Mouse (Mus musculus): ENCODE data around the gene Crebrf.

Crebrf gene

DNA sequence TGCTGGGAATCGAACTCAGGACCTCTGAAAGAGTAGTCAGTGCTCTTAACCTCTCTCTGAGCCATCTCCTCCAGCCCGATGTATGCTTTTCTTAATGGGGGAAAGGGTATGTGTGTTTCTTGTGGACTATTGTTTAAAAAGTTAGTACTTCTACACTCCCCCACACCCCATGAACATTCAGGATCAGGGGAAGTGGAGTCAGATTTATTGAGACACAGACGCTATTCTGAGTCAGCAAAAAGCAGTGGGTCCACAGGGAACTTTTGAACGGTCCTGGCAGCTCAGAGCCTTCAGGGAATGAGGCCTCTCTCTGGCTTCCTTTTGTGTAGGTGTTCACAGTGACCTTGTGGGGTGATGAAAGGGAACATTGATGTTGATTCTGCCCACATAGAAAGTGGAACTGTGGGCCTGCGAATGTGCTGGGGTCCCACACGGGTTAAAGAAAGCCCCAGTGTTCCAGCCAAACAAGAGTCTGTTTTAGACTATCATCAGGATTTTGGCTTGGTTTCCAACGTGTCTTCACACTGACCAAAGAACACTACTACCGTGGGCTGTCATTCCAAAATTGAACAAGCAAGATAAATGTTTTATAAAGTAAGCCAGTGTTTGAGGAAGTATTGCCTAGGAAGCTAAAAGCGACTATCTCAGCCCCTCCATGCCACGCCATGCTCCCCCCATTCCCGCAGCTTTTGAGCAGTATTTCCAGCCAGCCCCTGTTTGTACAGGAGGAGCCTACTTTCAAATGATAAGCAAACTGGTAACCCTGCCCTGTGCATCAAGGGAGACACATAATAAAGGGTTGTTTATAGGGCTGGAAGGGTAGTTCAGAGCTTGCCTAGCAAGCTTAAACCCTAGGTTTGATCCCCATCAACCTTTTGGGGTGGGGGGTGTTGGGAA is 9.7 kb upstream of the Crebrf start:
- no peak for DNase-seq

DNA sequence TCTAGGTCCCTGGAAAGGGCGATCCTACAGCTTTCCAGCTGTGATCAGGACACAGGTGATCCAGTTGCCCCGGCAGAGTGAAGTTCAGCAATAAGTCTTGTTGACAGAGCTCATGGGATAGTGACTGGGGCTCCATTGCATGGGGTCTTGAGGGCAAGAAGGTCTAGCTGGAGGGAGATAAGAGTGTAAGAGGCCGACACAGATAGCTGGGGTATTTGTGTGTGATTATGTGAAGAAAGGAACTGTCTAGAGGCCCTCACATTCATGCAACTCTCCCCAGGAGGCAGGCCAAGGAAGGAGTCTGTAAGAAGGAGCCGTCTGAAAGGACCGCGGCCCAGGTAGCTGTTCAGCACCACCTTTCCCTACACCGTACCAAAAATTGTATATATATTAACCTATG is 8.4 kb upstream of the Crebrf start:
- no peak for DNase-seq

DNA sequence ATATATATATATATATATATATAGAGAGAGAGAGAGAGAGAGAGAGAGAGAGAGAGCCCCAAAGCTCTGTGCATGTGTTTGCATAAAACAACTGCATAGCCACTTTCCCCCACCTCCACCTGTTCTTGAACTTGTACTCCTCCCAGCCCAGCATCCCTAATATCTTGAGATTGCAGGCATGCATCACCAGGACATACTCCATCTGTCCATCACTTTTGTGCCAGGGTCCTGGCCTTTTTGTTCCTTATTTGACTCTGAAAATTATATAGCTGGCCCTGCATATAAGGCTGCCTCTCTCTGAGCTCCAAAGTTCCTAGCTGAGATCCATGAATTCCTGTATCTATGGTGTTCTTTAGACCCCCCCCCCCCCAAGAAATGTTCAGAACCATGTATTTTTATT is 7.0 kb upstream of the Crebrf start:
- no peak for DNase-seq

DNA sequence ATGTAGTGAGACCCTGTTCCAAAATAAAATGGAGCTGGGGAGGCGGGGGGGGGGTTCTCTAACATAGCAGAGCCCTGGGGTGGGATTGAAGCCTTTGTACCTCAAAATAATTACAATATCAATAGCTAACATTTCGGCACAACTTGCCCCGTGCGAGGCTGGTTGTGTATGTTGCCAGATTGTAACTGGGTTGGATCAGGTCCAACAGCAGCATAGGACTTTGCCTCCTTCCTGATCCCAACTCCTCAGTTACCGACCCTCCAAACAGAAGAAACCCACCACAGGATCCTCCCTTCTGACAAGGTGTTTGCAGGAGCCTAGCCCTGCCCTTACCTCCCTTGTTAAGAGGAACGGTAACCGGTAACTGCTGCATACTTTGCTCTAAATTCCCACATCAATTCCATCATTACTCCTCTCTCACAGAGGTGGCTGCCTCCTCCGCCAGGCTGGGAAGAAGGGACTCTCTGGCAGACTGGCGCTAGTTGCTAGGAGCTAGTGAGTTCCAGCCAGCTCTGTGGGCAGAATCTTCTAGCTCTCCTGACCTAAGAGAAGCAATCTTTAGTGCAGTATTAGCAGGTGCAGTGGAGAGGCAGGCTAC is 6.4 kb upstream of the Crebrf start:
- DNase-seq = no peak

DNA sequence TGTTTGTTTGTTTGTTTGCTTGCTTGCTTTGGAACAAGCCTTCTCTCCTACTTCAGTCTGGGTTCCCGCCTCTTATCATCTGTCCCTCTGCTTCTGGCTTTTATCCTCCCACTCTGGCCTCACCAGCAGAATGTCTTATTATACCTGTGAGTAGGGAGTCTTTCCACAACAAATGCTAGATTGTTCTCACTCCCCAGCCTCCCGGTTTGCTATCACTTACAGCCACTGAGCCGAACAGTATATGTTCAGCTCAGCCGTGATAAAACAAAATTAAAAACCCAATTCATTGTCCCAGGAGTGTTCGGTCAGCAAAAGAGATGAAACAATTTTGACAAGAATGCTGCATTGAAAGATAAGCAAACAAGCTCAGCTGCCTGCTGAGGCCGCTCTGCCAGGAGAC is 5.4 kb upstream of the Crebrf start:
- DNase-seq = no peak

DNA sequence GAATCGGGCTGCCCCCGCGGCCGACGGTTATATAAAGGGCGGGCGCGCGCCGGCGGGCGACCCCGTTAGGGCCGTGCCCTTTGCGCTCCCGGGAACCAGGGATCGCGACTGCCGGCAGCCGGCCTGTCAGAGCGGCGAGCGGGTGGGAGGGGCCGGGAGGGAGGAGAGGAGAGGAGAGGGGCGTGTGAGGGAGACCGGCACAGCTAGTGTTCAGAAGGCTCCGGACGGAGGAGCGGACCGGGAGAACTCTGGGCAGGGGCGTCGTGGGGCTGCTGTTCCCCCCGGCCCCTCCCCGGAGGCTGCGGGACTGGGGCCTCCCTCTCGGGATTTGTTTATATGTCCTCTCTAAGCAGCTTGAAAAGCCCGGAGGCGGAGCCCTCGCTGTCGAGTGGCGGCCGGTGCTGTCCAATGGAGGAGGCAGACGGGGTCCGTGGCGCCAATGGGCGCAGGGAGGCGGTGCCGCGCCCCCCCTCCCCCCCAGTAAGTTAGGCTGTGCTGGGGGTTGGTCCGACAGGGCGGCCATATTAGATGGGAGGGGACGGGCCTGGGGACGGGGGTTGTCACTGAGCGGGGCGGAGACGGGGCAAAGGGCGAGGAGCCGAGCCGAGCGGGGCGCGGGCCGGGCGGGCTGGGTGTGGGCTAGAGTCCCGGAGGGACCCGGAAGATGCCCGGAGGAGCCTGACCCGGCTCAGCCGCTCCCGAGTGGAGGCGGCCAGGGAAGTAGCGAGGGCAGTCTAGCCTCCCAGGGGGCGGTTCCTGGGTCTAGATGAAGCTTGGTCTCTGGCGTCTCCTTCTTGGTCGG is 667 bp downstream of the Crebrf start:
- peak; percentile 93 for DNase-seq

DNA sequence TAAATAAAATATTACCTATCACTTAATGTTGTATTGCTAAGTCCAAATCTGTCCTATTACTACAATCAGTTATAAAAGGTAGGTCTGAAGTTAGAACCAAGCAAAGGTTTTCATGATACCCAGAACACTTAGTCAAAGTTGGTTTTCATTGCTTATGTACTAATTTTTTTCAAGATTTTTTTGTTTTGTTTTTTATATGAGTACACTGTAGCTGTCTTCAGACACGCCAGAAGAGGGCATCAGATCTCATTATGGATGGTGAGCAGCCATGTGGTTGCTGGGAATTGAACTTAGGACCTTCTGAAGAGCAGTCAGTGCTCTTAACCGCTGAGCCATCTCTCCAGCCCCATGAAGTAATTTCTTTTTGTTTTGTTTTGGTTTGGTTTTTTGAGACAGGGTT is 2.4 kb downstream of the Crebrf start:
- DNase-seq = no peak

DNA sequence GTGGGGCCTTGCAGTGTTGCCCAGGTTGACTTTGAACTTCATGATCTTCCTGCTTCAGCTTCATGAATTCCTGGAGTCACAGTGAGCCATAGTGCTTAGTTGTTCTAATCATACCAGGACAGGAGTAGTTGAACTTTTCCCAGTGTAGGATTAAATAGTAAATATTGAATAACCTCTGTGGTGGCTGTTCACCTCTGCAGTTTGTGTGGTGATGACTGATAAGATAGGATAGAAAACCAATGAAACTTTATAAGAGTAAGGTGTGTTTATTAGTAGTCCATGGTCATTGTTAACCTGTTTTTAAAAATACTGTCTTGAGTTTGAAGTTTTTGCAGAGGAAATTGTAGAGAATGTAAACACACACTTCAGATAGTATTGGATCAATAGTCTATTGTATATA is 4.0 kb downstream of the Crebrf start:
- no peak for DNase-seq

DNA sequence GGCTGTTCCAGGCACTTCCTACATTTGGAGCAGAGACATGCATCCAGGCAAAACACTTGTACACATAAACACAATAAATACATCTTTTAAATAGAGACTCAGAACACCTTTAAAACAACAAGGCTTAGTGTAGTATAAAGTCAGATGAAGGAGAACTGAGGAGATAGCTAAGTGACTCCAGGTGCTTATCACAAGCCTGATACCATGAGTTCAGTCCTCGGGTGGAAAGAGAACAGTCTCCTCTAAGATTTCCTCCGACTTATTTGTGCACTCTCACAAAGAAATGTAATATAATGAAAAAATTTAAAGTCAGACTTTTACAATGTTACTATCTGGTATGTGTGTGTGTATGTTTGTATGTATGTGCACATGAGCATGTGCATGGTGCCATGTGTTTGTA is 6.4 kb downstream of the Crebrf start:
- no peak for DNase-seq

DNA sequence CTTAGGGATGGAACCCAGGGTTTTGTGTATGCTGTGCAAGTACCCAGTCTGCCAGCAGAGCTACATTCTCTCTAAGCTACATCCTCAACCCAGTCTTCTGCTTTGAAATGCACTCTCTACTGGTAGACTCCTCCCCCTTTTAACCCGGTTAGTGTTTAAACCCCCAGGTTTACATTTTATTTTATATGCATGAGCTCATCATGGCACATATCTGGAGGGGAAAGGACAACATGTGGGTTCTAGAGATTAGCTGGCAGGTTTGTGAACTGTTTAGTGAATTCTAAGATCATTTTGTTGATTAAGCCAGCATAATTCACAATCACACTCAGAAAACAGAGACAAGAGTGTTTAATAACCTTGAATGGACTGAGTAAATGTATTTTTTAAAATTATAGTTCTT is 9.3 kb downstream of the Crebrf start:
- no peak for DNase-seq

DNA sequence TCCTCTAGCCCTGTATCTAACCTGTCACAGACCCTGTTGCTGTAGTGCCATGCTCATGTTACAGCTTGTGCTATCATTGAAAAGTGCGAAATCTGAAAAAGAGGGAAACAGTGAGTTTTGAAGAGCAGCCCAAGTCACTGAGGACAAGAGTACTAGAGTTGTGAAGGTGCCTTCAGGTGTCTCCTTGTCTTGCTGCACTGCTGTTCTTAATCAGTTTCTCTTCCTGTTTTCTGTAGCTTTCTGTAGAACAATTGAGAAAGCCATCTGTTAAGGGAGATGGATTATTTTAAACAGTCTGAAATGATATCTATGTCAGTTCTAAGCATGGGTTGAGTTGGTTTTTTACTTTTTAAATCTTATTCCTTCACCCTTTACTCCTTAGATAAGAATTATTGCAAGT is 11.2 kb downstream of the Crebrf start:
- DNase-seq = no peak

DNA sequence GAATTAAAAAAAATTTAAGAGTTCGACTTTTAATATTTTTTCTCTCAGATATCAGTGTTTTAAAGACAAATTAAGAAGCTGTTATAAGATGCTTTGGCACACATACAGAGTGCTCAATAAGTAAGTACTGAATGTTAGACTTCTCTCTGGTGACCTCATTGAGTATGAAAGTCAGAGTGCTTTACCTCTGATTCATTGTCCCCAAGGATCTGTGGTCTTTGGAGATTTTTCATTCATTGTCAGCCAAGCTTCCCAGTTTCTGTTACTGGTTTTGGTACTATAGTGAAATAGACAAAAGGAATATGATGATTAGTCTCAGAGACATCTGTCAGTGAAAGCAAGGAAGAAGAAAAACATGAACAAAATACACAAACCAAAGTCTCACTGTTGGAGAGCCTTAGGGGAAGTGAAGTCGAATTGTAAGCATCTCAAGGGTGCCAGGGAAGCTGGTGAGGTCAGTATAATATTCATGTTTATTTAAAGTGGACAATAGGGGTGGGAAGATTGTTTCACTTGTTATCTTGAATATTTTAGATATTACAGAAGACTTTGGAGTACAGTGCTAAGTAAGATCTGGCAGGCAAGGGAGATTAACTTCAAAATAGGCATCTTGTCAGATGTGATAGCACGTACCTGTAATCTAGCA is 11.8 kb downstream of the Crebrf start:
- DNase-seq = no peak

DNA sequence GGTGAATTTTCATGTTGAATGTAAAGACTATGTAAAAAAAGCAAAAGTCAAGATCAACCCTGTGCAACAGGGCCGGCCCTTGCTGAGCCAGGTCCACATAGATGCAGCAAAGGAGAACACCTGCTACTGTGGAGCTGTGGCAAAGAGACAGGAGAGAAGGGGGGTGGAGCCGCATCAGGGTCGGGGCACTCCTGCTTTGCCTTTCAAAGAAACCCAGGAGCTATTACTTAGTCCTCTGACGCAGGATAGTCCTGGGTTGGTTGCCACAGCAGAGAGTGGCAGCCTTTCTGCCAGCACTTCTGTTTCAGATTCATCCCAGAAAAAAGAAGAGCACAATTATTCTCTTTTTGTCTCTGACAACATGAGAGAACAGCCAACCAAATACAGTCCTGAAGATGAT is 27.1 kb downstream of the Crebrf start:
- DNase-seq = no peak

DNA sequence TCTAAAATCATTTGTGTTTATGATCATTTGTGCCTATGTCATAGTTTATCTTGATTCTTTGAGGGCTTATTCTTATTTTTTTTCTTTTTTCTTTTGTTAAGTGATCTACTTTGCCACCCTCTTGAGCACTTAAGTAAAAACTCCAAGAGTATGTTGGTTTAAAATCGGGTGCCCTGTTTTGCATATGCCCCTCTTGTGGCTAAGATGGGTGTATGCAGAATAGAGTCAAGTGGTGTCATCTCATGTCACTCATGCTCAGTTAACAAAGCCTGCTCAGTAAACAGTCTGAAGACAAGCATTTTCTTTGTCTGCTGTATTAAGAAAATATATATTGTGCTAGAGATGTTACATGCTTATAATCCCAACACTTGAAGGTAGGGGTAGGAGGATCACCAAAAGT is 27.8 kb downstream of the Crebrf start:
- DNase-seq = no peak

DNA sequence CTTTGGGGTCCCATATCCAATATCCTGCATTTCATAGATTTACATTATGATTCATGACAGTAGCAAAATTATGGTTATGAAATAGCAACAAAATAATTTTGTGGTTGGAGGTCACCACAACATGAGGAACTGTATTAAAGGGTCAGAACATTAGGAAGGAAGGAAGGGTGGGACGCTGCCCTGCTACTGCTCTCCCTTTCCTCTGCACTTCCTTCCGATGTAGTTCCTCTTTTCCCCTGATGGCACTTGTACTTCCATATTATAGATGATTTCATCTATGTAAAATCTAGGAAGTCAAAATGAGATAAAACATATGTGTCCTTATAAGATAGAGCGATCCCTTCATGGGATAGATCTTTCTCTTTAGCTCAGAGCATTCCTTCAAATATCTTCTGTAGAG is 34.5 kb downstream of the Crebrf start:
- no peak for DNase-seq

DNA sequence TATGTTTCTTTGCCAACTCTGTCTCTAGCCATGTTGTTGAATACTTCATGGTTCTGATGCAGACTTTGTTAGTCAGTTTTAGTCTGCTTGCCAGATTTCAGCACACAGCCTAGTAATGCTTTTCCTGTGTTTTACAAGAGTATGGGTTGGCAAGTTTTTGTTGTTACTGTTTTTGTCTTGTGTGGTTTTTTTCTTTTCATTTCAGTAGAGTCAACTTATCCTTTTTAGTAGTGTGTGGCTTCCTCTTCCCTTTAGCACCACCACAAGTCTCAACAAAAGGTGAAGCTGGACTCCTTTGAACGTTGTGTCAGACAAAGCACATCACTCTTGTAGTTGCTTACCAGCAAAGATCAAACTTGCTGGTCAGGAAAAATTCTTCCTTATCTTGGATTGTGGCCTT is 36.8 kb downstream of the Crebrf start:
- DNase-seq = no peak

DNA sequence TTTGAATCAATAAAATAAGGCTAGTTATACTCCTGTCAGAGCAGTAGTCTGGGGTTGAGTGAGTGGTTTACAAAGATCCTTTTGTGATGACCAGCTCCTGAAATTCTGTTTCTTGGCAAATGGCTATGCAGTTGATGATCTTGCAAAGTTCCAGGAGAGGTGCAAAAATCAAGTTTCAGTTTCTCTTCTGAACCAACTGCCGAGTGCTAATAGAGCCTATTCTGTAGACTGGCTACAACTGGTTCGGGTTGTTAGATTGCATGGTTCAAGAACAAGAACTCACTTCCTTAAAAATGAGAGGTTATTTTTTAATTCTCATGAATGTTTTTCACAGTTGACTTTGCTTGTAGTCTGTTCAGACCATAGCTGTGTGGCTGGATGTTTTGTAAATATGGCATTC is 38.0 kb downstream of the Crebrf start:
- no peak for DNase-seq

DNA sequence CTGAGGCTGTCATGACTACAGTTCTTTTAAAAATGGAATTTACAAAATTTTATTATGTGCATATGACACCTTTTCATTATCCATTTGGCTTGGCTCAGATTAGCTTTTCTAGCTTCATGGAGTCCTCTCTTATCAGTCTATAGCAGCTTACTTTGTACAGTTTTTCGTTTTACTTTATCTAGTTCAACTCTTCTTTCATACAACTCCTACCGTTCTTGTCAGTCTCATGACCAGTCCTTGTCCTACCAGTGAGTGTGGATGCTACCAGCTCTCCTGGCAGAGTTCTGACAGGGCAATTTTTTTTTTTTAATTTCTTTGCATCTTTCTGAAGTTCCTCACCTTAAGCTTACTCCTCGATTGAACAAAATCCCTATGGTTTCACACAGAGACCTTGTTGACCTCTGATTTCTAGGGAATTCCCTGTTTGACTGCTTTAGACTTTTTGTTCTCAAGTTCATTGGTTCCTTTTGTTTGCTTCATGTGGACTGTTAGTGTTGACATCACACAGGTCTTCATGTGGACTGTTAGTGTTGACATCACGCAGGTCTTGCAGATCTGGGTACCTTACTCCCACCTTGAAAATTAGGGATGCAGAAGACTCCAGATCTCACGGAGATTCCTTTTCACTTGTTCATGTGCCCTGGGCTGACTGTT is 51.8 kb downstream of the Crebrf start:
- no peak for DNase-seq

DNA sequence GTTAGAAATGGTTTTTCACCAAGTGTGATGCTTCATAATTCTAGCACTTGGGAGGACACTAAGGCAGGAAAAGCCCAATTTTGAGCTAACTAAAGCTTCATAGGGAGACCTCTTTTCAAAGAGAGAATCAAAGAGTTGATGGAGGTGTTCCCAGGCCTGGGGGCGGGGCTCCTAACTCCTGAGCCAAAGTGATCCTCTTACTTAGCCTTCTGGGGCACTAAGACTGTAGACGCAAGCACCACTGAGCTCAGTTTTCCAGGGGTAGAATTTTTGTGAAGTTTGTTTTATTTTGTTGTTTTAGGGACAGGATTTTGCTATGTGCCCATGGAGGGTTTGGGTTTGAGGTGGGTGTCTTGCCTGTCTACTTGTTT is 52.3 kb downstream of the Crebrf start:
- no peak for DNase-seq

DNA sequence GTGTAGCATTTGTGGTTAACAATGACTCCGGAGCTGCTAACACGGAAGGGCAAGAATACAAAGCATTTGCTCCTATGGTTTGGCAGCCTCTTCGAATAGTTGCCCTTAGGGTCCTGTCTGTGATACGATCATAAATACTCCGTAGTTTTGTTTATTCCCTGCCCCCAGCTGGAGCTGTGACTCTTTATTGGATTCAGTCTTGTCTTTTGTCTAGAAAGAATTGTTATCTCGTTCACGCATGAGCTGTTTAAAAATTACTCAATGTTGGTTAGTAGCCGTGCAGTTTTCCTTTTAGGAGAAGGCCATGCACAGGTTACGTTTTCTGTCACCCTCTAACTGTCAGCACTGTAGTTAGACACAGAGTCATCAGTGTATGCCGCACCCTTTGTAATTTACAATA is 60.8 kb downstream of the Crebrf start:
- no peak for DNase-seq

DNA sequence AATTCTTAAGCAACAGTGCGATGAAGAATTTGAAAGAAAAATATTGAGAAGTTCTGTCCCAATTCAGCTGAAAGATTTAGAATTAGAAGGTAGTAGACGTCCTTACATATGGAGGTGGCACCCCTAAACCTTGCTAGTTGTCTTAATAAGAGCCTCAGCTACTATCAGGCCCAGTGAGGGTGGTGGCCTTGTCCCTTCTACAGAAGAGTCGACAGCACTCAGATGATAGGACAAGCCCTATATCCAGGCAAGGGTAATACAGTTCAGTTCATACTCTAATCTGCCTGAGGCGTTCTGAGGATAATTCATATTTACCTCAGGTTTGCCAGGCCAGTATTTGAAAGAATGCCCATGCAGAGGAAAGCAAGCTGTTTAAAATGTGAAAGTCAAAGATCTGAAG is 62.6 kb downstream of the Crebrf start:
- no peak for DNase-seq

DNA sequence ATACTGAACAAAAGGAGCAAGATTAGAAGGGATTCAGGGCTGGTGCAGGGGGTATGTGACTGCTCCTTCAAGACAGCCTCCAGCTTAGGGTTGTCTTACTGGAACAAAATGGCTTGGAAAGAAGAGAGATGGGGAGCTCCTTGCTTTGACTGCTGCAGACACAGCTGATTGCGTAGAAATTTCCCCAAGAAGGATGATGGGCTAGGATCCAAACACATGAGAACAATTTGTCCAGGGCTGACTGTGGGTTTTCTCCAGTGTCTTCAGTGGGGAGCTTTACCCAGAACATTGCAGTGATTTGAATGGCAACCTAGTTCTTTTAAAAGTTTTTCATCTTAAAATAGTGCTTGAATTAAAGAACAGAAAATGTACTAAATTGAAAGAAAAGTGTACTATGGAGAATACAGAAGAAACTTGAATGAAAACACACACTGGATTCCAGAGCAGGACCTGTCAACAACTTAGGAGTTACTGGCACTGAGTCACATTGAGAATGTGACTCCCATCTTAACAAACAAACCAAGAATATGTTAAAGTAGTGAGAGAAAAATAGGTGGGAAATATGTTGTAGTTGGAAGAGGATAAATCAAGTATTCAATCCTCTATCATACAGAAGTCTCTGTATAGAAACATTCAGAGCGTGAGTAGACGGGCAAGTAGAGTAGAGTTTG is 63.1 kb downstream of the Crebrf start:
- DNase-seq = no peak
